Mouse (Mus musculus): ENCODE measurements around the gene Apol7a. TPM values are rescaled to one million over a fixed set of nuclear protein-coding genes. Genes with fewer than 3 reads are reported as not detected.
A peak's percentile ranks its signal among the peaks of the same experiment; 100 is the strongest.

The Apol7a gene
- polyA plus RNA-seq, 1 experiment = 2.8 TPM

DNA sequence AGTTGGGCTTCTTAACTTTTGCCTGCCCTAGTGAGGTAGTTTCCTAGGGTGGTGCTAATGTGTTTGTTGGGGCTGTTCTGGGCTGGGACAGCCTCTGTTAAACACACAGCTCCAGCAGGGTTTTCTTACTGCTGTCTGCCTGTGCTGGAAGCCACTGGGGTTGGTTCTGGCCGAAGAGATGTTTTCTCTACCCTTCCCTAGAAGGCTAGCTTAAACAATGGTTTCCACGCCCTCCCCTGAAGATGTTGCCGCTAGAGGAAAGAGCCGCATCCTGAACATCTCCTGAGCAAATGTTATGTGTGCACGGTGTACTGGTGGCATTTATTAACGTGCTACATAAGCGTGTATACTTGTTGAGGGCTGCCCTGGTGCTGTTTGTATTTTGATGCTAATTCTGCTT lies 50.8 kb downstream of the Apol7a start:
- DNase-seq (ENCODE audit: low spot score) = no peak

DNA sequence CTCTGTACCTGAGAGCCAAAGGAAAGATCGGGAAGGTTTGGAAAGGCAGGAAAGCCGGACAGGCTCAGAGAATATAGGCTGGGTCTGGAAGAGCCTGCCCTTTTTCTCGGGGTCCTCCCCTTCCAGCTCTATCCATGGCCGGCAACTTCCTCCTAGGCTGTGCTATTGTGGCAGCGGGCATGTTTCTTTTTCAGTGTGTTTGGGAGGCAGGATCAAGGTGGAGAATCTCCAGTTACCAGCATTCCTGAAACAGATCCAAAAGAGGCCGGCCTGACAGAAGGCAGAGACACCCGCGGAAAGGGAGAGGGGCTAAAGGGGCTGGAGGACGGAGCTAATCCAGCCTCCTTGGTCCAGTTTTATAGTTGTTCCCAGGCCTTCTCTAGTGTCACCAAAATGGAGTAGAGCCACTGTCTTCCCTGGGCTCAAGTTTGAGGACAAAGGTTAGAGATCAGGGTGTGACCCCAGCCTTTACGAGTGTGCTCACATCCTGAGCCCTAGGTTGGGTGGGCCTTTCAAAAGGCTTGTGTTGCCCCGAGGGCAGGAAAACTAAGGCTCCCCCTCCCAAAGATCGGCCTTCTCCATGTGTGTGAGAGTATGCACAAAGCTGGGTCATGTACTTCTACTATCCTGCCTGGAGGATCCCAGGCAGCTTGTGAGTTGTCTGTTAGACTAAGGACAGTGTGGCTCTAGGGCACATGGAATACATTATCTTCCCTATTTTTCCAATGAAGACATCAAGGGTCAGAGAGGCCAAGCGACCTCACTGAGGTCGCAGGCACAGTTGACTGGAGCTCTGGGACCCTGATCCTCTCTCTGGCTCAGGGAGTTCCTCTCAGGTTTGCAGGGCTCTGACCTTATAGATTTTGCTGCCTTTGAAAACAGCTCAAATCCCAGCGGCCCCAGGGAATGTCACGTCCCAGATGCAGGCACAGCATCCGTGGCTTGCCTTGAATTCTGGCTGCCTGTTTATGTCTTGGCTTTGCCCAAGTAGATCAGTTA lies 54.5 kb downstream of the Apol7a start:
- DNase-seq (ENCODE audit: low spot score) = no peak

DNA sequence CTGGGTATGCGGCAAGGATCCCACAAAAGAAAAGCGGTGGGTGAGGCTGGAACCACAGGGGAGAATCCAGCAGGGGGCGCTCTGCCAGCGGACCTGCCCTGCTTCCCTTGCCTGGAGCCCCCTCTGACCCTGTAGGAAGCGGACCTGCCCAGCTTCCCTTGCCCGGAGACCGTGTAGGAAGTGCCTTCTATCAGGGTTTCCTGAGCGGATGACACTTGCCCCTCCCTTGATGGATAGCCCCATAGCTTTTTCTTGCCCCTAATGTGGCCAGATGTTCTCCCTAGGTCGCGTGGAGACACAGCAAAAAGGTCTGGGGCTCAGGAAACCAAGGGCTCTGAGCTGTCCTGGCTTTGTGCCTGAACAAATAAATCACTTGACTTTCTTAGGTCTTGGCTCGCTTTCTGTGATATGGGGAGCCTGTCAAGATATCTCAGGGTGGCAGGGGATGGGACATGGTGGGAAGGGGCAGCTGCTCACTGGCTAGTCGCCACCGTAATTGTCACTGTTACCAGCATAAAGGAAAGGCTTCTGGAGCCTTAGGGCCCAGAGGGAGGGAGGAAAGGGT lies 55.3 kb downstream of the Apol7a start:
- peak; percentile 51 for DNase-seq (ENCODE audit: low spot score)

DNA sequence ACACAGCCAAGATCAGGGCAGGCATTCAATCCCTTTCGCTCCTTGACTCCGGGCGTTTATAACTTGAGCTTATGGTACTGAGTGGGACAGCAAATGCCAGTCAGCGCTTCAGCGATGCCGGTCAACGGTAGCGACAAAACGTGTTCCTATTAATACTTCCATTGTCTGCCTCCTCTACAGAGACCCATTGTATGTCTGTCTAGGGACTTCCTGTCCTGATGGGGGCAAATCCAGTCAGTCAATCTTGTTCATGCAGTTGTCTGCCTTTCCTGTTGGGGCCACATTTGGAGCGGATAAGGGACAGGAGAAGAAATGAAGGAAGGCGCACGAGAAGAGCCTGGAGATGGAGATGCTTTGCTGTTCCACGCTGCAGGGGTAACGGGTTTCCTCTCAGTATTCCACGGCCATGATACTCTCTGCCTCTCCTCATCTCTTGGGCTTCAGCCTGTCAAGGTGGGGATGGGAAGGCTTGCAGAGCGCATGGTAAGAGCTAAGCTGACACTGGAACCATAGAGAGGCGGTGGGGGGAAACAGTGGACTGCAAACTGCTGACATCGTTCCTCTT lies 55.9 kb downstream of the Apol7a start:
- no peak for DNase-seq (ENCODE audit: low spot score)

DNA sequence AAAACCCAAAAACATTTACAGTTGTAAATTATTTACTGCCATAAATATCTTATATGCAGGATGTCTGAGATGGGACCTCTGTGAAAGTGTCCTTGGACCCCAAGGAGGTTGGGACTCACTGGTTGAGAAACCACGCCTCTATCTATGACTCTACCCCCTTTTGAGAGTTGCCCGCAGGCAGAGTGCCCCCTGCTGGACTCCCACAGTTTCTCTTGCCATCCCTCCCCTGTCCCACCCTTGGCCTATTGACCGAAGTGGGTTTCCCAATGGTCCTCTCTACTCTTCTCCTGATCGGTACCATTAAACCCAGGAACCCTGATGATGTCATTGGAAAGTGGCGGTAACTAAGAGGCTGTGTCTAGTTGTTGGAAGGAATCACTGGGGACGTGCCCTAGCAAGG lies 56.9 kb downstream of the Apol7a start:
- no peak for DNase-seq (ENCODE audit: low spot score)

DNA sequence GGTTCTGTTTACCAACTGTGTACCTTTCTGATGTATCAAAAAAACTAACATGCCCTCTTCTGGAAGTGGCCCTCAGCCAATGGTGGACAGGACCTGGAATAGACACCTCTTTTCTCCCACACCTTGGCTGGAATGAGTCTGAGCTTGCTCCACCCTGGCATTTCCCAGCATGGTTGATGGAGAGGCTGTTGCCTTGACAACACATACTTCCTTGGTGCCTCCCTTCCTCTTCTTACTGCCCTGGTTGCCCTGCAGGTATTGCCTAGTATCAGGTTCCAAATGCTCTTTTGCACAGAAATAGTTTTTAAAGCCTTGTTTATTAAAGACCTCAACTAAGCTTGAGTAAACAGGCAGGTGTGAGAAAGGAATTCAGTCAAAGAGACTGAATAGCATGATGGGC lies 58.3 kb downstream of the Apol7a start:
- no peak for DNase-seq (ENCODE audit: low spot score)

DNA sequence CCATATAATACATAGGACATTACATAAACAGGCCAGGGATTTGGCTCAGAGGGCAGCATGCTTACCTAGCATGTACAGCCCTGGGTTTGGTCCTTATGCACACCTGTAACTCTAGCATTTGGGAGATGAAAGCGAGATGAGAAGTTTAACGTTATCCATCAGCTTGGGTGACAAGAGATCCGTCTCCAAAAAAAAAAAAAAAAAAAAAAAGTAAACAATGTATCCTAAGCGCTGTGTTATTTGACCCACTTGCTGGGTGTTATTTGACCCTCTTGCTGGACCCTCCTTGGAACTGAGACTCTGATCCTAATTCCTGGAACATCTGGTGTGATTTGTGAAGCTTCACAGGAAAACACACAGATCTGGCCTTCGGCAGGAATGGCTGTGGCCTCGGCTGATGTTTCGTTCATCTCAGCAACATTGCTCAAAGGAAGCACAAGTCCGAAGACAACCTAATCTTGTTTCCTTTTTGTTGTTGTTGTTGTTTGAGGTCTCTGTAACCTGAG lies 59.9 kb downstream of the Apol7a start:
- no peak for DNase-seq (ENCODE audit: low spot score)

DNA sequence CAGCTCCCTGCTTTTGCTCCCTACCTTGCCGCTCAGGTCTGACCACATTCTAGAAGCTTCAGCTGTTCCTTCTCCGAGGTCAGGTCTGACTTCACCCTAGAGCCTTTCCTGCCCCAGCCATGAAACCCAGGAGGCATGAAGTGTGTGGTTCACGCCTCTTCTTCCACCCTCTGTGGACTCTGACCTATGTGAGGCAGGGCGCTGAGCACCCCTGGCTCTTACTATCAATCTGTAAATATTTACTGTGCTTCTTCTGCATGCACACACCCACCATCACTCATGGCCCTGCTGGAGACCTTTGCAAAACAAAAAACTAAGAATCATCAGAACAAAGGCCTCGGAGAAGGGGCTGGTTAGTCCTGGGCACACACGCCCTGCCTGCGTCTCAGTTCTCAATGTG lies 60.5 kb downstream of the Apol7a start:
- DNase-seq (ENCODE audit: low spot score) = no peak

Other genes with a start within 250 kb of the Apol7a start
- 93.7 and 115 TPM in 2 replicates for gene Rbfox2, start 92.1 kb downstream of the Apol7a start, polyA plus RNA-seq (2012; rRNA removed)
- 3.4 and 3.9 TPM in 2 replicates for gene Apol9a, start 12.0 kb upstream of the Apol7a start, polyA plus RNA-seq (2012; rRNA removed)
- 0.03 and 0.04 TPM in 2 replicates for gene Apol7b, start 48.4 kb upstream of the Apol7a start, polyA plus RNA-seq (2012; rRNA removed)
- gene Apol10a, start 77.9 kb upstream of the Apol7a start, polyA plus RNA-seq (2012; rRNA removed) = not detected in 2 replicates
- gene Apol11a, start 109.2 kb upstream of the Apol7a start, polyA plus RNA-seq (2012; rRNA removed) = not detected in 2 replicates
- 1.3 and 1.8 TPM in 2 replicates for gene Apol7c, start 134.2 kb upstream of the Apol7a start, polyA plus RNA-seq (2012; rRNA removed)
- not detected in 2 replicates for gene 1700025B11Rik, start 162.8 kb upstream of the Apol7a start, polyA plus RNA-seq (2012; rRNA removed)
- 4.9 and 6.4 TPM in 2 replicates for gene Apol10b, start 197.0 kb upstream of the Apol7a start, polyA plus RNA-seq (2012; rRNA removed)
- not detected in 2 replicates for gene Gm36245, start 200.1 kb upstream of the Apol7a start, polyA plus RNA-seq (2012; rRNA removed)
- 0.06 and 0.10 TPM in 2 replicates for gene Apol11b, start 244.2 kb upstream of the Apol7a start, polyA plus RNA-seq (2012; rRNA removed)